Mouse (Mus musculus) mesoderm, embryonic 11.5 days (tissue): ENCODE measurements around the gene Ccl9.
"Not testable (repeated sequence)": the region's sequence is repeated elsewhere in the genome, so short reads cannot be mapped to it uniquely, and the experiment has no call there.

Experiments used
- DNase-seq: peaks from one replicate; pipeline ENCODE4 v3.0.0-alpha.2; 2012; ENCODE audit warnings: low read depth, low spot score

Gene Ccl9

DNA sequence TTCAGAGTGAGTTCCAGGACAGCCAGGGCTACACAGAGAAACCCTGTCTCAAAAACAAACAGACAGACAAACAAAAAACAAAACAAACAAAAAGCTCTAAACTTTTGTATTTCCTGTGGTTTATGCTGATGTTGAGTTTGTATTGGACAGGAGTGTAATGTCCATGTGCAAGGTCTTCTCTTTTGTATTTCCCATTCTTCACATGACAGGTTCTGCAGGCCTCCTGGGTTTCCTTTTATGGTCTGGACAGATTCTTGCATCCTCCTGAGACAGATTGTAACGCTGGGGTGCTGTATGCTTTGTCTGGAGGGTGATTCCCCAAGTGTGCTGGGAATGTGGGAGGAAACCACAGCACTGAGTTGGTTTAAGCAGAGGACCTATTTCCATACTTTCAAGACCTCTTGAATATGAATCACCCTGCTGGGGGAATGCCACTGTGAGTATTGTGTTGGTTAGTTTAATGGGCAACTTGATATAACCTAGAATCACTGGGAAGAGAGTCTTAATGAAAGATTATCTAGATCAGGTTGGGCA, 2.3 kb upstream of the Ccl9 start:
- DNase-seq = no peak

- no peak for DNase-seq
Measured at GRCm38 (mm10) chr11:83578999-83579398, 563 bp upstream of the Ccl9 start.

DNA sequence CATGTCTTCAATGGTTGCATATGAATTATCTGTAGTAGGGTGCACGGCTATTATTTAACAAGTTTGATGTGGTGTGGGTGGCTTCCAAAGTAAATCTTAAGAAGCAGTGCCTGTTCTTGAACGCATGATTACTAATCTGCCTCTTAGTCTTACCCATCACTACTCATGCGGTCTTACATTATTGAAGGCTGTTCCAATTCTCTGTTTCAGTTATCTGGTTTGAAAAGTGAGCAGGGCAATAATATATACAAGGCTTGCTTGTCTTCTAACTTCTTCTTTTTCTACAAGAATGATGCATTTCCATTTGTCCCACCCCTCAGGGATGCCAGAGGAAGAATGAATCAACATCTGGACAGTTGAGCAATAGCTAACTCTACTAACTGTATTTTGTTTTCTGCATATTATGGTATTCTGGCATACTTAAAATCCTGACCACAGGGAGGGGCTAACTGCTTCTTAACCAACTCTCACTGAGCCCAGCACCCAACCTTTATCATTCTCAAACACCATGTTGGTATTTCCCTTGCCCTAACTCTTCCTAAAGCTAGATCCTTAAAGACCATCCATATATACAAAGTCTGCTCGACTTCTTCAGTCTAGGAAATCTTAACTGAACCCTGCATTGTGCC, 1.4 kb downstream of the Ccl9 start:
- DNase-seq = no peak

DNA sequence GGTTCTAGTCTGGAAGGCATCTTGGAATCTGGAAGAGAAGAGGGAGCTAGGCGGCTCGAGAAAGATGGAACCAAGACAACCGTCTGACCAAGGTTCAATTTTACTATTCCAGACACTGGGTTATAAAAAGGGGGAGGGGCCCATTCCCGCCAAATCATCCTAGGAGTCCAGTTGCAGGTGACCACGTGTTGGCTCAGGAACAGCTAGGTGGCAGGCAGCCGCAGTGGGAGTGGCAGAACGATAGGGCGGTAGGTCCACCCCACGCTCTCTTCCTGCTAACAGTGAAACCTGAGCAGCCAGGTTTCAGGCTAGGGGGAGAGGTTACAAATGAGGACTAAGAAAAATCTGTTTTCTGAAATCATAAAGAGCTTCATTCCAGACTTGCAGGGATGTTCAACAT, 5.6 kb downstream of the Ccl9 start:
- DNase-seq = no peak

GRCm38 (mm10) chr11:83572223-83572622, 6.2 kb downstream of the Ccl9 start:
- DNase-seq = no peak

- DNase-seq = no peak
Measured at GRCm38 (mm10) chr11:83570189-83570588, 8.2 kb downstream of the Ccl9 start.

- no peak for DNase-seq
Measured at GRCm38 (mm10) chr11:83569249-83569648, 9.2 kb downstream of the Ccl9 start.

- DNase-seq = no peak
Measured at GRCm38 (mm10) chr11:83568786-83569185, 9.7 kb downstream of the Ccl9 start.

- no peak for DNase-seq
Measured at GRCm38 (mm10) chr11:83568061-83568460, 10.4 kb downstream of the Ccl9 start.

GRCm38 (mm10) chr11:83567311-83567710, 11.1 kb downstream of the Ccl9 start:
- DNase-seq = no peak

GRCm38 (mm10) chr11:83566617-83567016, 11.8 kb downstream of the Ccl9 start:
- no peak for DNase-seq

- no peak for DNase-seq
Measured at GRCm38 (mm10) chr11:83563754-83564153, 14.7 kb downstream of the Ccl9 start.

DNA sequence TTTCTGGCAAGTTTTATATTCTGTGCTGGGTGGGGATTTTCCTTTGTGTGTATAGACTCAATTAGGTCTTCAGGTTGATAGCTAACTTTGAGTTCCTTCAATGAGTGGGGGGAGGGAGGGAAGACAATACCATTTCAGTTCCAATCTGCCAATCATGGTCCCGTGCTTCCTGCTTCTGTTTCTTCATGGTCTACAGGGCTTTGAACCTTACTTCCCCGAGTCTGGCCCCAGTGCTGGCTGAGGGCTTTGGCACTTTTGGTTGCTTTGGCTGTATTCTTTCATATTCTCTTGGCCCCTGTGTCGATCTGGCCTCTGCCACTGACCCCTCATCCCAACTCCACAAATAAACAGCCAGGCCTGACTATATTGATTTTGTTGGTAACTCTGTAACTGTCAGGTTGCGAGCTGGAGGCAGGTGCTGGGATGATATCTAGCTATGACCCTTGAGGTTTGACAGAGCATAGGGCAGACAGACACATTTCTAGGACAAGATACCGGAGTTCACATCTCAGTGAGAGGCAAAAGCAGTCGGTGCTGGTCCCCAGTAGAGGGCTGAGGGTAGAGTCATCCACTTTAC, 16.0 kb downstream of the Ccl9 start:
- no peak for DNase-seq

DNA sequence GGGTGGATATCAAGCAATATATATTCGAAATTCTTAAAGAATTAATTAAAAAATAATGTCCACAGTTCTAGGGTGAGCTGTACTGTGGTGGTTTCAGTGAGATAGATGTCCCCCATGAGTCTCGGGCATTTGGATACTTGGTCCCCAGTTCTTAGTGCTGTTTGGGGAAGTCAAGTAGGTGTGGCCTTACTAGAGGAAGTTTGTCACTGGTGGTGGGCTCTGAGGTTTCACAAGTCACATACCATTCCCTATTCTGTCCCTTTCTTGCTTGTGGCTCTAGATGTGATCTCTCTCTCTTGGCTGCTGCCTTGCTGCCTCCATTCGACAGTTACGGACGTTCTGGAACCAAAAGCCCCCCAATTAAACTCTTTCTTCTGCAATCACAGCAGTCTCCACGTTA, 18.0 kb downstream of the Ccl9 start:
- DNase-seq = no peak

DNA sequence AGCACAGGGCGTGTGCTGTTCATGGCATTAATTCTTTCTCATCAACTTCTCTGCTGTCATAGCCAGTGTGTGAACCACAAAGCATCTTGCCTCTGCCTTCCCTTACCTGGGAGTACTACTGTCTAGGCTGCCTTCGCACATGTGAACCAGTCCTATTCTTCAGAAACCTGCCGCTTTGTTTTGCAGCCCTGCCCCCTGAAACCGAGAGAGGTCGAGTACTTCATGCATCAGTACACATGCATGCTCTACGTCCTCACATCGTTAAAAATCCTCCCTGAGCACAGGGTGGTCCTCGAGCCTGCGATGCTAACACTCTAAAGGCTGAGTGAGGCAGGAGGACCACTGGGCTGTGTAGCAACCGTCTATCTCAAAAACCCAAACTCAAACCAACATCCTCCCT, 21.4 kb downstream of the Ccl9 start:
- DNase-seq = no peak

GRCm38 (mm10) chr11:83556085-83556781, 22.2 kb downstream of the Ccl9 start:
- DNase-seq = peak; percentile 87

- no peak for DNase-seq
Measured at GRCm38 (mm10) chr11:83551668-83552067, 26.8 kb downstream of the Ccl9 start.

- DNase-seq = not testable (repeated sequence)
Measured at GRCm38 (mm10) chr11:83551037-83551436, 27.4 kb downstream of the Ccl9 start.

DNA sequence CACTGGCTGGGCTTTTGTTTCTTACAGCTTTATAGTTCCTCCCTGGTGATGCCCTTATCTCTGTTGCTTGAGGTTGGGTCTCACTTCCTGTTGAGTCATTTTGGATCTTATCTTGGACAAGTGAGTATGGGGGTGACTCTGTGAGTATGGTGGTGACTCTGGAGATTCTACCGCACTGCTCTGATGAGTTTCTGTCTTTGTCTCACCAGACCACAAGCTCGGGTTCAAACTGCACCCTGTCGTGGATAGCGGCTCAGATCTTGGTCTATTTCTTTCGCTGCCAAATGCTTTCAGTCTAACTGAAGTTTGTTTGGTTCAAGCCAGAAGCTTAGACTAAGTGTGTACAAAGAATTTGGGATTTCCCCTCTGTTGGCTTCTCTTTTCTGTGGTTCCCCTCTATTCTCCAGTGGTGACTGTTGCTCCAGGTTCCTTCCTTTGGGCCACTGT, 28.2 kb downstream of the Ccl9 start:
- DNase-seq = no peak

DNA sequence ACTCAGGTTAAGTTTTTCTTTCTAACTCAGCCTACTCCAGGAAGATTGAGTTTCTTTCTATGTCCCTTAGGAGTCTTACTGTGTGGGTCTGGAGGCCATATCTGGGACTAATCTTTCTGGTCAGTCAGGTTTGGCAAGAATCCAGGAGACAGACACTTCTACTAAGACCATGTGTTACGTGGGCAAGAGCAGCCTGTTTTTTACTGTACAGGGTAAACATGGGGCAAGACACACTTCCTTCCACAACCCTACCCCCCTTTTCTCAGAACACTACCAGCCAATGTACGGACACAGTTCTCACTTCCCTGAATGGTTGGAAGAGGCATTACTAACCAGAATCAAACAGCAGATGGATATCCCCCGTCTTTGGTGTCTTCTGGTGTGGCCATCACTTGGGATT, 34.2 kb downstream of the Ccl9 start:
- DNase-seq = no peak

- DNase-seq = no peak
Measured at GRCm38 (mm10) chr11:83541415-83541814, 37.0 kb downstream of the Ccl9 start.

DNA sequence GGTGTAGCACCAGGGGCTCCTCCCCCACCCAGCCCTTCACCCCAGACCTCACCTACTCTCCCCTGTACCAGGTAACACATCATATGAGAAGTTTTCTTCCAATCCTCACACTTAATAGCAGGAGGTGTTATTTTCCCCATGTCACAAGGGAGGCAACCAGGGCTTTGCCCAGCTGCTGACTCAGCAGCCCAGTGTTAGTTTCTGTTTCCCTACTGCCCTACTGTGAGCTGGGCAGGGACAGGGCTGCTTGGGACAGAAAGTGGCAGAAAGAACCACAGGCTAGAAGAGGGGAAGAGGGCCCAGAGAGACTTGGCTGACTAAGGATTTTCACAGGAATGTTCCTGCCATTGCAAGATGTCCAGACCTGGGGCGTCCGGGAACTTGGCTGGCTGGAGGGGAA, 37.5 kb downstream of the Ccl9 start:
- DNase-seq = no peak
